Mouse (Mus musculus) brown adipose tissue, adult 24 weeks (tissue): ENCODE results near the gene Mllt3. TPM values are rescaled to one million over a fixed set of nuclear protein-coding genes. Genes with fewer than 3 reads are reported as not detected.

Experiments used
- H3K27ac ChIP-seq: fragments of 200-500 bp; replicated peaks from 2 replicates; pipeline ENCODE4 v1.5.1; 2012; ENCODE audit warnings: low read depth, mild to moderate bottlenecking, low read length
- H3K4me1 ChIP-seq: fragments of 200-500 bp; 2 replicates; pipeline ENCODE4 v1.6.1; 2012; ENCODE audit warnings: low read length, mixed read lengths; ENCODE audit not compliant: control insufficient read depth, insufficient read depth, insufficient read length
- H3K4me3 ChIP-seq: fragments of 200-500 bp; 2 replicates; pipeline ENCODE4 v1.5.1; 2012; ENCODE audit warnings: low read depth, mild to moderate bottlenecking, low read length, moderate library complexity; ENCODE audit not compliant: insufficient read depth
- polyA plus RNA-seq: library from polyadenylated mRNA; stranded (reverse); fragments of >200 nt; gene quantifications from 2 replicates; pipeline ENCODE4 v1.2.4, GENCODE M21; 2012; ENCODE audit not compliant: missing spikeins, insufficient read depth, insufficient read length

Mllt3 gene
- polyA plus RNA-seq, 1 experiment, result 14.9 TPM

DNA sequence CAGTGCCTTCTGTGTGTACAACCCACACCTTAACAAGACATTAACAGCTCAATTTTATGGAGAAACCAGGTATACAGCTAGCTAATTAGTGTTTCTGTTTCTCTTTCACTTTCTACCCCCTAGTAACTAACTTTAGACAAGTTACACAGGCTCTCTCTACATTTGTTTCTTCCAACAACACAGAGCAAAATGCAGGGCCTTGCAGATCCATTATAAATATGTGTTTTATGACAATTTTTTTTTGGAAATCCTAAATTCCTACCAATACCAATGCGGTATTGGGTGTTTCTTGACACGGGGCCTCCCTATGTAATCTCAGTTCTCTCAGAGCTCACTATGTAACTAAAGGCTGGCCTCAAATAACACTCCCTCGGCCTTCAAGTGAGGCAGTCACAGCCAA is 139.7 kb downstream of the Mllt3 start:
- Histone ChIP-seq H3K27ac (no peak overlapping the region), H3K4me1 (no peaks in the 10 kb centered on the region), H3K4me3 (no peak overlapping the region)

DNA sequence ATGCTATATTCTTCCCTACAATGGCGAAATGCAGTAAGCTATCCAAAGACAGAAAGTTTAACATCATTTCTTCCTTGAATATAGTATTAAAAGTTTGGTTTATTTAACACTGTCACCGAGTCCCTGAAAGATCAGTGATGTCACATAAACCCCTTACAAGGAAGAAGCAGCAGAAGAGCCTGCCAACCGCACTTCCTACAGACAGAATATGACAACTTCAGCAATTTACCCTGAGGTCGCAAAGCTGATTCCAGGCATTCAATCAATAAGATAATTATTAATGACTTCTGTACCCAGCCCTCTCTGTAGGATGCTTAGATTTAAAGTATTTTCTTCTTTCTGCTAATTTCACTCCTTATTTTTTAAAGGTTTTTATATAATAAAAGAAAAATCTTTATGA is 140.2 kb downstream of the Mllt3 start:
- H3K27ac ChIP-seq, result no peak overlapping the region
- H3K4me3 ChIP-seq, result no peak overlapping the region
- no peaks in the 10 kb centered on the region for H3K4me1 ChIP-seq

DNA sequence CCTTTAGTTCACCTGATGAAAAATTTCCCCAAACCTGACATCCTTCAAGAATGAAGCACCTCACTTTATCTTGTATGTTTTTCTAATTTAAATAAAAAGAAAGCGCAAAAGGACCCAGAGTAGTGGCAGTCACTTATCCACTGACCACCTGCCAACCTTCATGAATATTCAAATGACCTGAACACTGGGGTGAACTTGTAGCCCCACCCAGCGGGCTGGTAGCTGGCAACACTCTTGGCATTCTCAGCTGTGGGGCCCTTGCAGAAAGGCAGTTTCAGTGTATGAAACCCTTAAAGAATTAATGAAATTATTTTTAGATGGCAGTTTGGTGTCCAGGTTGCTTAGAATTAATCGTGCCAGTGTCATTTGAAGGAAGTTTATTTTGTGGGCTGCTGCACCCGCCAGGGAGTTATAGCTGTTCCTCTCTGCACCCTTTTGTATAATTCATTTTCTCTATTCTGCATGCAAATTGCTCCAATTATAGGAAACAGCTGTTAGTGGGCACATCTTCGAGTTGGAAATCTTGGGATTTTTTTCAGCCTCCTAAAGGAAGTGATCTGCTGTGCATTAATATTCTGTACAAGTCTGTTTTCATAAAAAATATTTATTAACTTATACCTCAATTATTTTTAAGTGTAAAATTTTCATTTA is 149.8 kb downstream of the Mllt3 start:
- no peaks in the 10 kb centered on the region for H3K4me1 ChIP-seq
- H3K27ac ChIP-seq, result no peak overlapping the region
- no peak overlapping the region for H3K4me3 ChIP-seq

DNA sequence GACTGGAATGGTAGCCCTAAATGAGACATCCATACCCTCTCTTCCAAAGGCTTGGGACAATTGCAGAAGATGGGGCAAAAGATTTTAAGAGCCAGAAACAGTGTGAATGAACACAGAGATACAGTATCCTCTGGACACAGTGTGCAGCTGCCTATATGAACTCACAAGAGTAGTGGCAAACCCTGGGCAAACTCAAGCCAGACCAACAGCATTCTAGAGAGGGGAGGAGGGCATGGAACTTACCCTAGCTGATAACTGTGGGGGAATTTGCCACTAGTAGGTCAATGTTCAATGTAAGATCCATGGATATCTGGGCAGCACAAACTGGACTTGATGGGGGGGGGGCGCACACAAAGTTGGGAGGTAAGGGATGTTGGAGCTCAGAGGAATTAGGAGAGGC is 151.2 kb downstream of the Mllt3 start:
- Histone ChIP-seq H3K4me1 (no peaks in the 10 kb centered on the region), H3K4me3 (no peak overlapping the region), H3K27ac (no peak overlapping the region)

DNA sequence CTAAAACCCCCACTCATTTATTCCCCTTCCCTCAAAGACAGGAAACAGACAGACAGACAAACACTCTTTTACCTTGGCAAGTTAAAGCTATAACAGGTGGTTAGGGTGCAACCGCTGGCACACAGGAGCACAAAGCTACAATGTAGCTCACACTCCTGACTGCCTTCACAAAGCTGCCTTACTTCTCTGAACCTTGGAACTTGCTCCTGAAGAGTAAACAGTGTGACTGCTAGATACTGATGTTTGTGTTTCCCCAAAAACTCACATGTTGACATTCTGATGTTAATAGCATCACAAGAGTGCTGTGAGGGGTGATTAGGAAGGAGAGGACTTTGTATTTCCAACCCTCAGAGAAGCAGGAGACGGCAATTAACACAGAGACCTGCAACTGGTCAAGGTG is 151.6 kb downstream of the Mllt3 start:
- no peak overlapping the region for H3K27ac ChIP-seq
- no peaks in the 10 kb centered on the region for H3K4me1 ChIP-seq
- H3K4me3 ChIP-seq, result no peak overlapping the region

DNA sequence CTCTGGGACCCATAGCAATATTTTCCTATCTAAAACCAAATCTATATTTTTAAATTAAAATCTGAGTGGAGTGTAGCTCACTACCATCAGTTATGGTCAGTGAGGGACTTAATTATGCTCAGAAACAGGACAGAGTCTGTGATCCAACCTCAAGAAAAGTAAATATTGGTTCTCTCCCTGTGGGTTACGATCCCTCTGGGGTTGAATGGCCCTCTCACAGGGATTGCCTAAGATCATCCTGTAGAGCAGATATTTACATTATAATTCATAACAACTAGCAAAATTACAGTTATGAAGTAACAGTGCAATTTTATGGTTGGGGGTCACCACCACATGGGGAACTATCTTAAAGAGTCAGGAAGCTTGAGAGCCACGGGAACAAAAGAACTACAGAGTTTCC is 152.9 kb downstream of the Mllt3 start:
- H3K4me1 ChIP-seq, result no peaks in the 10 kb centered on the region
- H3K27ac ChIP-seq, result no peak overlapping the region
- H3K4me3 ChIP-seq, result no peak overlapping the region

DNA sequence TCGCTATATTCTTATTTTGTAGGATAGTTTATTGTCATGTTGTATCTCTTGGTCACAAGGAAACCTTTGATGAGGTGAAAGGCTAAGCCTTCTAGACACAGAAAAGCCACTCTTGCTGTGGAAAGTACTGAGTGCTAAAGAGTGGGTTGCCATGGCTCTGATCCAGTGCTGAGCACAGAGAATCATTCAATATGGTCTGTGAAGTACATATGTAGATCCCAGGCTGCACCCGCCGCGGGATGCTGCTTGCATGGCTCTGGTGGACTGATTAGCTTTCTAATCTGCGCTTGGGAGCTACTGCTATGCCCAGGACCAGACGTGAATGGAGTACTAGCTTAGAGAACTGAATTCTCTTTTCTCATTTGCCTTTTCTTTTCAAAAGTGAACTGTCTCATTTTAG is 154.5 kb downstream of the Mllt3 start:
- H3K4me1 ChIP-seq, result no peaks in the 10 kb centered on the region
- no peak overlapping the region for H3K4me3 ChIP-seq
- no peak overlapping the region for H3K27ac ChIP-seq

DNA sequence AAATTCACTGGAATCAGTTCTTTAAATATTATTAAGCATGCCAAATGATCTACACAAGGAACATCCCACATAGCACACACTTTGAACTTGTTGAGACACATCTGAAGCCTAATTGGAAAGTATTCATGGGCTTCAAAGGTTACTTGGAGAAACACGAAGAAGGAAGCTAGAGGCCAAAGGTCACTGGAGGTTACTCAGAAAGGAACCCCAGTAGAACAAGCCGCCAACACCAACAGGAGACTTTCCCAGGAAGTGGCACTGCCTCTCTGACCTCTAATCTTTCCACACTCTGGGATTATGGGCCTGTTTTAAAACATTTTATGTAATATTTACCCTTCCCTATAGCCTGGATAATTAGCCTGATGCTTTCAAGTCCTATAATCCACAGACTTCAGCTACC is 162.6 kb downstream of the Mllt3 start:
- Histone ChIP-seq H3K4me1 (no peaks in the 10 kb centered on the region), H3K4me3 (no peak overlapping the region), H3K27ac (no peak overlapping the region)

DNA sequence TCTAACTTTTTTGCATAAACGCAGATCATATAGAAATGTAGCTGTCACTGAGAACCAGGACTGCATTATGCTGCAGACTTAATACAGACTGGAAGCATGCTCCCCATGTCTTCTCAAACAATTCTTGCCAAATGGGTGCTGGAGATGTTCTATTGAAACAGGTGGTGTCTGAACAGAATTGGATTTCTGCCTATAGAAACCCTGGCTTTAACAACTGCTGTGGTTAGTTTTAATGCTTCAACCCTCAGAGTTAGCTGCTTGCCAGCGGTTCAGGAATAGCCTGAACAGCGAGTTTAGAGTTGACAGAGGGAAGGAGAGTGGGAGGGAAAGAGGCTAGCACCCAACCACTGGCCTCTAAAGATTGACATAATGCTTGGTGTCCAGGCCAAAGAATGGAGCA is 166.6 kb downstream of the Mllt3 start:
- Histone ChIP-seq H3K4me3 (no peak overlapping the region), H3K4me1 (no peaks in the 10 kb centered on the region), H3K27ac (no peak overlapping the region)

DNA sequence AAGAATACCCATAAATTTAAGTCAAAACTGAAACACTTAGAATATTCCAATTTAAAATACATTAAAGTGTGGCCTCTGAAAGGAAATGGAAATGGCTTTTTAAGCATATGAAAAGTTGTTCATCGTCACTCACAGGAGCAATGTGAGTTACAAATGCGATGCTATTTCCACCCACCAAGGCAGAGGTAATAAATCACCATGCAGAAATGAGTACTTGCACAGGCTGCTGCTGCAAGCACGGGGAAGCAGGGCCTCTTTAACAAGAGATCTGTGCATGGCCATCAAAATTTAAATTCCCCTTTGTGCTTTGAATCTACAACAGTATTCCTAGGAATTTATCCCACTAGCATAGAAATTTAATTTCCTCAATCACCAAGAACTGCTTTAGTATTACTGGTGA is 167.3 kb downstream of the Mllt3 start:
- Histone ChIP-seq H3K4me3 (no peak overlapping the region), H3K4me1 (no peaks in the 10 kb centered on the region), H3K27ac (no peak overlapping the region)

DNA sequence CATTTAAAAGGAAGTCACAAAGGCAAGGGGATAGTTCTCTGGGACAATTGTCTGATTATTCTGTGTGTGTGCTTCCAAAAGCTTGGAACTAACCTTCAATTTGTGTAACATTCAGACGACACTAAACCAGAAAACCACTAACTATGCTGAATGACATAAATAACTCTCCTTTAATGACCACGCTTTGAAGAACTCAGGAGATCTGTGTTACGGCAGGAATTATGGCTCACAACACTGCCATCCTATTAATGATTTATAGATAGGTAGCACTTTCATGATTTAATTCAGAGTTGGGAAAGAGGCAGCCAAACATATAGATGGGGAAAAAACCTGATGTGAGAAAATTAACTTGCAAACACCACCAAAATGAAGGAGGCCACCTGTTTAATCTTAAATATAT is 168.1 kb downstream of the Mllt3 start:
- H3K4me1 ChIP-seq, result no peaks in the 10 kb centered on the region
- no peak overlapping the region for H3K27ac ChIP-seq
- H3K4me3 ChIP-seq, result no peak overlapping the region

DNA sequence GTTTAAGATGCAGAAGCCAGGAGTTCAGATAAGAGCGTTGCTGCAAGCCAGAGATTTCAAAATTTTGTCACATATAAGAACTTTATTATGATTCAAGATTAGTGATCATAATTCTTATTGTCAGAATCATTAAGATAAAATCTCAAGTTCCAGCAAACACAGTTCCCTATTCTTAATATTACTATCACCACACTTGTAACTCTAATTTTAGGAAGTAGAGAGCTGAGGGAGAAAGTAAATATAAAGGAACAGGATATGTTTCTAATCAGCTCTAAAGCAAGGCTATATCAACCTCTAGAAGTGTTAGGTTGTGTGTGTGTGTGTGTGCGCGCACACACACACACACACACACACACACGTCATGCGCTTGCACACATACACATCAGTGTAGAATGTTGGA is 170.0 kb downstream of the Mllt3 start:
- Histone ChIP-seq H3K27ac (no peak overlapping the region), H3K4me1 (no peaks in the 10 kb centered on the region), H3K4me3 (no peak overlapping the region)

DNA sequence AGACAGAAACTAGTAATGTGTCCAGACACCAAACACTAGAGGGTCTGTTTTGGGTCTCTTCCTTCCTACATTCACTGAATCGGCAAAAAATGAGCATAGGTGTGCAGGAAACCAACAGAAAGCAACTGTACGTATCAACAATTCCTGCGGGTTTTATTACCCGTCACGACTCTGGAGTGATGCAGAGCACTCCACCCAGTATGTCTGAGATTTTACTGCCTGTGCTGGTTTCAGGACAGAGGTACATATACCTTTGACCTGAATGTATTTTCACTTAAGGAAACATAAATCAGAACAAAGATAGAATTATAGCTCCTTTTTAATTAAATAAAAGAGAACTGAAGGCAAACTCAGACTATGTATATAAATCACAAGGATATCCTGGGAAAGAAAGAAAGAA is 172.4 kb downstream of the Mllt3 start:
- H3K4me1 ChIP-seq, result no peaks in the 10 kb centered on the region
- H3K27ac ChIP-seq, result no peak overlapping the region
- no peak overlapping the region for H3K4me3 ChIP-seq

DNA sequence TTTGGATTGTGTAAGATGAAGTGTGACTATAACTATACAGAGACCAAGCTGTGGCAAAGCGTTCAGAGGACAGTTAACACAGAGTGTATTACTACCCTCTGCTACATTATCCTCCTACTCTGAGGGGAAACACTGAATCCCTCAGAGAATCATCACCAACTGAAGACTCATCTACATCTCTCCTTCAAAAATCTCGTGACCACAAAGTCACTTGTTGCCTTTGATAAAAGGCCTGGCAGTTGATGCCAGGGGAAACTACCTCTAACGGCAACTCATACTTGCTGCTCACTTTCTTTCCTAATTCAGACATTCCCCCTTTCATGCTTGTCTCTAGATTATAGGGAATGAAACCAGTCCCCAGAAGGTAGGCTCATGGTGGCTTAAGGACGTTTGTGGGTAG is 174.0 kb downstream of the Mllt3 start:
- Histone ChIP-seq H3K4me1 (no peaks in the 10 kb centered on the region), H3K4me3 (no peak overlapping the region), H3K27ac (no peak overlapping the region)

DNA sequence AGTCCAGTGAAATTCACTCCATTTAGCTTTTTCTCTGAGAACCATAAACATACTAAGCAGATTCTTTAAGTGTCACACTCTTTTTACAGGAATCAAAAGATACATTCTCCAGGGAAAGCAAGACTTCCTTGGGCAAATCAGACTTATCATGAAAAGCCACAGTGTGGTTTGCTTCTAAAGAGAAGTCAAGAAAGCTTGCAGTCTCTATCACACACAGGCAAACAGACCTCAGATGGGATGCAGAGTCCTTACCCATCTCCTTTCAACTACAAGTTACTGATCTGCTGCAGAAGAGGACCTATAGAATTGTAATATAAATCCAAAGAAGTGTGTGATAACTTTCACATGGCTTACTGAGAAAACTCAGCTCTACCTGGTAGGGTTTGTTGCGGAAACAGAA is 175.2 kb downstream of the Mllt3 start:
- Histone ChIP-seq H3K27ac (no peak overlapping the region), H3K4me3 (no peak overlapping the region), H3K4me1 (no peaks in the 10 kb centered on the region)

DNA sequence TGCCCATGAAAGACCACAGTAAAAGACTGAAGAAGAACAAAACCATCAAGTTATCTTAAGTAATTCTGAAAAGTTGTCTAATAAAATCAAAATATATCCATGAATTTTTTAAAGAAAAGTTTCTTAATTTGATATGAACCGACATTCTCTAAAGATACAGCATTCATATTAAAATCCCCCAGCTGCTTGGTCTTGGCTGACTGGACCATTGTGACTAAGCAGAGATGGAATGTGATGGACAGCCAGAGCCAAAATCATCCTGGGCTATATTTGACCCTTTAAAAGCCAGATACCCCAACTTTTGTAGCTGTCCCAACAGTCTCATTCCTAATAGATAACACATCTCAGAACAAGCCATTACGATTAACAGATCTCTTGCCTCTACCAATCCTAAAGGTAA is 180.7 kb downstream of the Mllt3 start:
- Histone ChIP-seq H3K27ac (no peak overlapping the region), H3K4me1 (no peaks in the 10 kb centered on the region), H3K4me3 (no peak overlapping the region)

DNA sequence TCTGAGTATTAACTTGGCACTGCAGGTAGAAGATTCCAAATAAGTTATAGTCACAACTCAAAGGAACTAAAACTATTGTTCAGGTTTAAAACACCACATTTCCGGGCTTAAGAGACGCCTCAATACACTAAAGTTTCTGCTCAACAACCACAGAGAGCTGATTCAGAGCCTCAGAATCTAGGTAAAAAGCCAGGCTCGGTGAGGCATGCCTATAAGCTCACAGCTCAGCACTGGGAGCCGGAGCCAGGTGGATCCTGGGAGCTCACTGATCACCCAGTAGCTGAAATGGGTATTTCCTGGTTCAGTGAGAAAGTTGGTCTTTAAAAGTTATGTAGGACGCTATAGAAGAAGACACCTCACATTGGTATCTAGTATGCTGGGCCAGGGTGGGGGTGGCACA is 183.1 kb downstream of the Mllt3 start:
- H3K4me1 ChIP-seq, result no peaks in the 10 kb centered on the region
- no peak overlapping the region for H3K27ac ChIP-seq
- no peak overlapping the region for H3K4me3 ChIP-seq
